Mouse (Mus musculus): ENCODE measurements around the gene Casp2. TPM values are rescaled to one million over a fixed set of nuclear protein-coding genes. Genes with fewer than 3 reads are reported as not detected.

Gene Casp2
- polyA plus RNA-seq, 1 experiment from 2014 or later = 53.0 TPM

- 59% methylated on average over 3 of the region's 3 CpGs for WGBS
- Histone ChIP-seq H3K27me3 (replicated peaks; ENCODE audit: control insufficient read depth, insufficient read depth, low read length) (no peaks in the 10 kb centered on the region), H3K9me3 (ENCODE audit: control insufficient read depth, low read length) (no peaks in the 10 kb centered on the region), H3K9ac (ENCODE audit: low read length) (no peak overlapping the region), H3K36me3 (ENCODE audit: control insufficient read depth, insufficient read depth, low read length) (no peaks in the 10 kb centered on the region), H3K4me2 (ENCODE audit: low read length) (no peak overlapping the region), H3K4me1 (replicated peaks; ENCODE audit: control insufficient read depth, insufficient read depth, low read length) (no peaks in the 10 kb centered on the region), H3K27ac (ENCODE audit: low read depth) (no peak overlapping the region), H3K4me3 (ENCODE audit: low read depth, low read length) (no peak overlapping the region)
- DNase-seq (ENCODE audit: low spot score) = no peak
- 0 out of 2 replicates have a peak, but pooled peaks have one; percentile 55 for ATAC-seq (replicated peaks; ENCODE audit: low FRiP score, low TSS enrichment, low read depth)
These were observed 30.8 kb downstream of the Casp2 start for GRCm38 (mm10) chr6:42295549-42296094.

GRCm38 (mm10) chr6:42299362-42299761 is 34.6 kb downstream of the Casp2 start:
- H3K9me3 ChIP-seq (ENCODE audit: control insufficient read depth, low read length) = no peaks in the 10 kb centered on the region
- H3K4me1 ChIP-seq (replicated peaks; ENCODE audit: control insufficient read depth, insufficient read depth, low read length) = no peaks in the 10 kb centered on the region
- H3K4me3 ChIP-seq (ENCODE audit: low read depth, low read length) = no peak overlapping the region
- ATAC-seq (replicated peaks; ENCODE audit: low FRiP score, low TSS enrichment, low read depth) = no peak
- no peak for DNase-seq (ENCODE audit: low spot score)
- H3K27me3 ChIP-seq (replicated peaks; ENCODE audit: control insufficient read depth, insufficient read depth, low read length) = no peaks in the 10 kb centered on the region
- H3K9ac ChIP-seq (ENCODE audit: low read length) = no peak overlapping the region
- no peak overlapping the region for H3K4me2 ChIP-seq (ENCODE audit: low read length)
- no peak overlapping the region for H3K27ac ChIP-seq (ENCODE audit: low read depth)
- no peaks in the 10 kb centered on the region for H3K36me3 ChIP-seq (ENCODE audit: control insufficient read depth, insufficient read depth, low read length)
- WGBS = 81% methylated on average over 5 of the region's 5 CpGs

- Histone ChIP-seq H3K4me1 (replicated peaks; ENCODE audit: control insufficient read depth, insufficient read depth, low read length) (no peaks in the 10 kb centered on the region), H3K27ac (ENCODE audit: low read depth) (no peak overlapping the region), H3K4me3 (ENCODE audit: low read depth, low read length) (no peak overlapping the region), H3K36me3 (ENCODE audit: control insufficient read depth, insufficient read depth, low read length) (0 out of 2 replicates have a peak, but pooled peaks cover 2% of the 10 kb centered on the region), H3K9me3 (ENCODE audit: control insufficient read depth, low read length) (no peaks in the 10 kb centered on the region), H3K27me3 (replicated peaks; ENCODE audit: control insufficient read depth, insufficient read depth, low read length) (no peaks in the 10 kb centered on the region), H3K4me2 (ENCODE audit: low read length) (no peak overlapping the region), H3K9ac (ENCODE audit: low read length) (no peak overlapping the region)
- DNase-seq (ENCODE audit: low spot score) (no peak), ATAC-seq (replicated peaks; ENCODE audit: low FRiP score, low TSS enrichment, low read depth) (no peak)
- WGBS = 42% methylated on average over 8 of the region's 8 CpGs
These were observed 45.1 kb downstream of the Casp2 start for GRCm38 (mm10) chr6:42309816-42310378.

- 88% methylated on average over 2 of the region's 2 CpGs for WGBS
- no peak overlapping the region for H3K9ac ChIP-seq (ENCODE audit: low read length)
- H3K4me2 ChIP-seq (ENCODE audit: low read length) = no peak overlapping the region
- H3K27ac ChIP-seq (ENCODE audit: low read depth) = no peak overlapping the region
- H3K4me3 ChIP-seq (ENCODE audit: low read depth, low read length) = no peak overlapping the region
- 0 out of 2 replicates have a peak, but pooled peaks cover 2% of the 10 kb centered on the region for H3K36me3 ChIP-seq (ENCODE audit: control insufficient read depth, insufficient read depth, low read length)
- H3K27me3 ChIP-seq (replicated peaks; ENCODE audit: control insufficient read depth, insufficient read depth, low read length) = no peaks in the 10 kb centered on the region
- H3K9me3 ChIP-seq (ENCODE audit: control insufficient read depth, low read length) = no peaks in the 10 kb centered on the region
- ATAC-seq (replicated peaks; ENCODE audit: low FRiP score, low TSS enrichment, low read depth) (no peak), DNase-seq (ENCODE audit: low spot score) (no peak)
- no peaks in the 10 kb centered on the region for H3K4me1 ChIP-seq (replicated peaks; ENCODE audit: control insufficient read depth, insufficient read depth, low read length)
These were observed 45.8 kb downstream of the Casp2 start for GRCm38 (mm10) chr6:42310427-42311053.

- Histone ChIP-seq H3K36me3 (ENCODE audit: control insufficient read depth, insufficient read depth, low read length) (no peaks in the 10 kb centered on the region), H3K9ac (ENCODE audit: low read length) (no peak overlapping the region), H3K4me2 (ENCODE audit: low read length) (no peak overlapping the region), H3K27ac (ENCODE audit: low read depth) (no peak overlapping the region), H3K9me3 (ENCODE audit: control insufficient read depth, low read length) (no peaks in the 10 kb centered on the region), H3K27me3 (replicated peaks; ENCODE audit: control insufficient read depth, insufficient read depth, low read length) (peaks cover 26% of the 10 kb centered on the region), H3K4me1 (replicated peaks; ENCODE audit: control insufficient read depth, insufficient read depth, low read length) (peaks cover 2% of the 10 kb centered on the region; the same call in 1 of the 2 replicates), H3K4me3 (ENCODE audit: low read depth, low read length) (no peak overlapping the region)
- no peak for DNase-seq (ENCODE audit: low spot score)
- ATAC-seq (replicated peaks; ENCODE audit: low FRiP score, low TSS enrichment, low read depth) = no peak
- WGBS = 73% methylated on average over 4 of the region's 4 CpGs
These were observed 53.5 kb downstream of the Casp2 start for GRCm38 (mm10) chr6:42318293-42318692.

GRCm38 (mm10) chr6:42323371-42324066 is 58.7 kb downstream of the Casp2 start:
- H3K27ac ChIP-seq (ENCODE audit: low read depth) = no peak overlapping the region
- peaks cover 7% of the 10 kb centered on the region; the same call in 1 of the 2 replicates for H3K4me1 ChIP-seq (replicated peaks; ENCODE audit: control insufficient read depth, insufficient read depth, low read length)
- no peak overlapping the region for H3K9ac ChIP-seq (ENCODE audit: low read length)
- H3K4me3 ChIP-seq (ENCODE audit: low read depth, low read length) = peak overlapping the region; percentile 56
- DNase-seq (ENCODE audit: low spot score) (peak; percentile 52), ATAC-seq (replicated peaks; ENCODE audit: low FRiP score, low TSS enrichment, low read depth) (peak; percentile 30; the same call in 1 of the 2 replicates)
- WGBS = 1% methylated on average over 28 of the region's 28 CpGs
- H3K9me3 ChIP-seq (ENCODE audit: control insufficient read depth, low read length) = no peaks in the 10 kb centered on the region
- peaks cover 51% of the 10 kb centered on the region for H3K27me3 ChIP-seq (replicated peaks; ENCODE audit: control insufficient read depth, insufficient read depth, low read length)
- no peaks in the 10 kb centered on the region for H3K36me3 ChIP-seq (ENCODE audit: control insufficient read depth, insufficient read depth, low read length)
- H3K4me2 ChIP-seq (ENCODE audit: low read length) = peak overlapping the region; percentile 91

- peak; percentile 65 for ATAC-seq (replicated peaks; ENCODE audit: low FRiP score, low TSS enrichment, low read depth)
- H3K4me1 ChIP-seq (replicated peaks; ENCODE audit: control insufficient read depth, insufficient read depth, low read length) = peaks cover 7% of the 10 kb centered on the region; the same call in 1 of the 2 replicates
- H3K9me3 ChIP-seq (ENCODE audit: control insufficient read depth, low read length) = no peaks in the 10 kb centered on the region
- H3K4me3 ChIP-seq (ENCODE audit: low read depth, low read length) = peak overlapping the region; percentile 56
- H3K36me3 ChIP-seq (ENCODE audit: control insufficient read depth, insufficient read depth, low read length) = no peaks in the 10 kb centered on the region
- peak overlapping the region; percentile 40 for H3K9ac ChIP-seq (ENCODE audit: low read length)
- peaks cover 51% of the 10 kb centered on the region for H3K27me3 ChIP-seq (replicated peaks; ENCODE audit: control insufficient read depth, insufficient read depth, low read length)
- H3K27ac ChIP-seq (ENCODE audit: low read depth) = no peak overlapping the region
- DNase-seq (ENCODE audit: low spot score) = peak; percentile 71
- H3K4me2 ChIP-seq (ENCODE audit: low read length) = peak overlapping the region; percentile 91
- 0% methylated on average over 16 of the region's 32 CpGs for WGBS
These were observed 59.3 kb downstream of the Casp2 start for GRCm38 (mm10) chr6:42324067-42324481.

- H3K27ac ChIP-seq (ENCODE audit: low read depth) = no peak within 1 kb of the TSS
These were observed 59.9 kb downstream of the Casp2 start, which contains the start of gene Fam131b for GRCm38 (mm10) chr6:42324482-42325267. Gene Fam131b, minus strand, starts transcription at chr6:42324643.

More at GRCm38 (mm10) chr6:42324482-42325267, 59.9 kb downstream of the Casp2 start, which contains the start of gene Fam131b:
- peak within 1 kb of the TSS; percentile 56 for H3K4me3 ChIP-seq (ENCODE audit: low read depth, low read length)
- peaks cover 51% of the 10 kb centered on the region for H3K27me3 ChIP-seq (replicated peaks; ENCODE audit: control insufficient read depth, insufficient read depth, low read length)
- ATAC-seq (replicated peaks; ENCODE audit: low FRiP score, low TSS enrichment, low read depth) = peak; percentile 77
- H3K9ac ChIP-seq (ENCODE audit: low read length) = peak within 1 kb of the TSS; percentile 40
- H3K4me2 ChIP-seq (ENCODE audit: low read length) = peak within 1 kb of the TSS; percentile 91
- WGBS = 1% methylated on average over 39 of the region's 68 CpGs
- no peaks in the 10 kb centered on the region for H3K36me3 ChIP-seq (ENCODE audit: control insufficient read depth, insufficient read depth, low read length)
- no peaks in the 10 kb centered on the region for H3K9me3 ChIP-seq (ENCODE audit: control insufficient read depth, low read length)
- DNase-seq (ENCODE audit: low spot score) = peak; percentile 76
- peaks cover 7% of the 10 kb centered on the region; the same call in 1 of the 2 replicates for H3K4me1 ChIP-seq (replicated peaks; ENCODE audit: control insufficient read depth, insufficient read depth, low read length)

All from intestine, embryonic 14.5 days (tissue).